Mouse (Mus musculus) hindbrain, embryonic 11.5 days (tissue): ENCODE data around the gene Poc1b. TPM values are rescaled to one million over a fixed set of nuclear protein-coding genes. Genes with fewer than 3 reads are reported as not detected.
A peak's percentile ranks its signal among the peaks of the same experiment; 100 is the strongest.

ENCODE experiments used
- ATAC-seq: fragments of 200-750 bp; cut with Nextera tagmentation; 2 replicates; pipeline ENCODE4 v1.8.0; 2017; ENCODE audit warnings: mild to moderate bottlenecking, moderate TSS enrichment, moderate library complexity; ENCODE audit not compliant: low FRiP score
- DNase-seq: peaks from one replicate; pipeline ENCODE4 v3.0.0-alpha.2; 2015; ENCODE audit warnings: low spot score
- H3K27ac ChIP-seq: fragments of 300-500 bp; sonication (generic); 2 replicates; pipeline ENCODE4 v1.5.1; 2014; ENCODE audit warnings: mild to moderate bottlenecking, low read depth, low read length
- H3K27me3 ChIP-seq: fragments of 300-500 bp; sonication (generic); 2 replicates; pipeline ENCODE4 v1.6.1; 2014; ENCODE audit warnings: mild to moderate bottlenecking, low read length, moderate library complexity, mixed read lengths; ENCODE audit not compliant: control insufficient read depth, insufficient read depth
- H3K36me3 ChIP-seq: fragments of 300-500 bp; sonication (generic); 2 replicates; pipeline ENCODE4 v1.6.1; 2014; ENCODE audit warnings: mild to moderate bottlenecking, low read length, moderate library complexity, mixed read lengths; ENCODE audit not compliant: control insufficient read depth, insufficient read depth
- H3K4me1 ChIP-seq: fragments of 300-500 bp; sonication (generic); replicated peaks from 2 replicates; pipeline ENCODE4 v1.6.1; 2014; ENCODE audit warnings: low read length, mixed read lengths; ENCODE audit not compliant: control insufficient read depth, insufficient read depth
- H3K4me2 ChIP-seq: fragments of 300-500 bp; sonication (generic); replicated peaks from 2 replicates; pipeline ENCODE4 v1.6.1; 2014; ENCODE audit warnings: mild to moderate bottlenecking, low read depth, low read length
- H3K4me3 ChIP-seq: fragments of 300-500 bp; sonication (generic); 2 replicates; pipeline ENCODE4 v1.5.1; 2014; ENCODE audit warnings: low read depth, low read length
- H3K9ac ChIP-seq: fragments of 300-500 bp; sonication (generic); 2 replicates; pipeline ENCODE4 v1.6.1; 2014; ENCODE audit warnings: low read depth, low read length
- H3K9me3 ChIP-seq: fragments of 300-500 bp; sonication (generic); 2 replicates; pipeline ENCODE4 v1.6.1; 2016; ENCODE audit warnings: low read length; ENCODE audit not compliant: control insufficient read depth
- WGBS: fragments of 180-500 bp; shearing (Covaris S2); extraction: QIAGEN DNeasy Blood & Tissue Kit; methylation state at CpG from one replicate; pipeline ENCODE4 v1.1.7; 2014; 5-methylcytosine and 5-hydroxymethylcytosine counted together
- polyA plus RNA-seq: library from polyadenylated mRNA; unstranded; fragments of >200 nt; fragmentation: Nextera tagmentation; extraction: Ambion mirVana; gene quantifications from 2 replicates; pipeline ENCODE4 v1.2.1, GENCODE M21; 2014

Gene Poc1b
- polyA plus RNA-seq, 1 experiment from 2014 or later: 26.5 TPM

- H3K4me1 ChIP-seq: no peaks in the 10 kb centered on the region; the same call in 1 of the 2 replicates
- no peak overlapping the region for H3K27ac ChIP-seq
- no peaks in the 10 kb centered on the region for H3K27me3 ChIP-seq
- no peak overlapping the region for H3K9ac ChIP-seq
- no peaks in the 10 kb centered on the region for H3K36me3 ChIP-seq
- H3K4me3 ChIP-seq: no peak overlapping the region
- H3K9me3 ChIP-seq: no peaks in the 10 kb centered on the region
- H3K4me2 ChIP-seq: no peak overlapping the region
- DNase-seq (no peak), ATAC-seq (no peak)
- WGBS: 92% methylated on average over 5 of the region's 5 CpGs
Measured at GRCm38 (mm10) chr10:99169765-99170129, 62.9 kb downstream of the Poc1b start.

DNA sequence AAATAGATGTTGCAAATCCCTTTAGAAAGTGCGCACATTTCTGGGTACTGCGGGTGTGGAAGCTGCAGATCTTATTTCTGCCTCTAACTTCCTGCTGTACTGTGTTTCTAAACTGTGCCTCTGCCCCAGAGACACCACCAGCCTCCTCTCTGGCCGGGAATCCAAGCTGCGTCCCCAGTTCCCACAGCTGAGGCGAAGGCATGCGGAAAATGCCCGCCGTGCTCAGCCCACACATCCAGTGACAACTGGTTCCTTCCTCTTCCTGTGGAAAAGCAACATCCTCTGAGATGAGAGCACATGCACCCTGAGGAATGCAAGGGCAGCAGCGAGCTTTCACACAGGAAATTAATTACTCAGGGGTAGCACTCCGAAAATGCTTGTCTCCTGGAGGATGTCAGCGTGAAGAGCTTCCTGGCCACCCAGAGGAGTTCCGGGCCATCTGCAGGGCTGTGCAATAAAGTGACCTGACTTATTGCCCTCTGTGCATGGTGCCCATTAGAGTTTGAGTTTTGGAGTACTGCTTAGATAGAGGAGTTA lies 65.2 kb downstream of the Poc1b start:
- Histone ChIP-seq H3K4me2 (no peak overlapping the region), H3K9ac (no peak overlapping the region), H3K4me3 (no peak overlapping the region), H3K27me3 (no peaks in the 10 kb centered on the region), H3K36me3 (no peaks in the 10 kb centered on the region), H3K9me3 (no peaks in the 10 kb centered on the region), H3K4me1 (no peaks in the 10 kb centered on the region; the same call in 1 of the 2 replicates), H3K27ac (peak overlapping the region; percentile 68)
- peak; percentile 43; the same call in 1 of the 2 replicates for ATAC-seq
- WGBS: 21% methylated on average over 12 of the region's 12 CpGs
- peak; percentile 49 for DNase-seq

DNA sequence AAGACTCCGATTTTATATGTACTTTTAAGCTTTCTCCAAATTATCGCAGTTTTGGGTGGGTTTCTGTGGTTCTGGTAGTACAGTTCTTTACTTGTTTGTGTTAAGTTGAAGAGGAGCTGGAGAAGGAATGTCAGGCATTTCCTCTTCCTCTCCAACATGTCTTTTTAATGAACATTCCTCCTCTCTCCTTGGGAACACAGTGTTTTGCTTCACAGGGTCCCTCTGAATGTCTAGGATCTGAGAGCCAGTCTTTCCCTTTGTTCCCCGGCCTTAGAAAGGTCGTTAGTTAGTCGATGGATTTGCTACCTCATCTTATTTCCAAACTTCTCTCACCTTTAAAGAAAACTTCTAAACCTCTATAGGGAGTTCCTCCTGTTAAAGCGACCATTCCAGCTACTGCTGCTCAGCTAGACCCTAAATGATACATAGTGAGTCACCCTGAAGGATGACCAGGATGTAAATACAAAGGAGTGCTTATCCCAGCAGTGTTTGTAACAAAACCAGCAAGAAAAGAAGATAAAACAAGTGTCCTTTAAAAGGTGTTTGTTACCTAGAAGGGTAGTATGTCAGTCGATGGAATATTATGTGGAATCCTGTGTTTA lies 66.2 kb downstream of the Poc1b start:
- no peak overlapping the region for H3K4me2 ChIP-seq
- DNase-seq (no peak), ATAC-seq (no peak)
- no peak overlapping the region for H3K4me3 ChIP-seq
- no peak overlapping the region for H3K9ac ChIP-seq
- no peaks in the 10 kb centered on the region for H3K27me3 ChIP-seq
- H3K36me3 ChIP-seq: no peaks in the 10 kb centered on the region
- H3K4me1 ChIP-seq: no peaks in the 10 kb centered on the region; the same call in 1 of the 2 replicates
- 42% methylated on average over 7 of the region's 7 CpGs for WGBS
- no peak overlapping the region for H3K27ac ChIP-seq
- H3K9me3 ChIP-seq: no peaks in the 10 kb centered on the region

GRCm38 (mm10) chr10:99176911-99177310 lies 70.1 kb downstream of the Poc1b start:
- Histone ChIP-seq H3K4me3 (no peak overlapping the region), H3K9me3 (no peaks in the 10 kb centered on the region), H3K27me3 (no peaks in the 10 kb centered on the region), H3K9ac (no peak overlapping the region), H3K4me2 (no peak overlapping the region), H3K27ac (no peak overlapping the region), H3K36me3 (no peaks in the 10 kb centered on the region), H3K4me1 (no peaks in the 10 kb centered on the region; the same call in 1 of the 2 replicates)
- no peak for ATAC-seq
- WGBS: 73% methylated on average over 9 of the region's 9 CpGs
- no peak for DNase-seq

DNA sequence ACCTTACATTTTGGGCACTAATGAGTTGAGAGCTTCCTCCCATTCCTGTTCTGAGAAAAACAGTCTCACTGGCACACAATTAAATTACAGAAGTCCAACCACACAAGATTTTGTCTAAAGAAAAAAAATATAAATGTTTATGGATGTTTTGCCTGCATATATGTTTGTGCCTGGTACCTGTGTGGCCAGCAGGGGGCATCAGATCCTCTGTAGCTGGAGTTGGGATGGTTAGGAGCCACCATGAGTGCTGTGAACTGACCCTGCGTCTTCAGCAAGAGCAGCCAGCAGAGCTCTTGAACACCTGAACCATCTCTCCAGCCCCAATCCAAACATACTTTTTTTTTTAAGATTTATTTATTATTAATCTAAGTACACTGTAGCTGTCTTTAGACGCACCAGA lies 71.3 kb downstream of the Poc1b start:
- H3K9me3 ChIP-seq: no peaks in the 10 kb centered on the region
- WGBS: 96% methylated on average over 2 of the region's 2 CpGs
- H3K4me1 ChIP-seq: no peaks in the 10 kb centered on the region
- H3K36me3 ChIP-seq: no peaks in the 10 kb centered on the region
- no peaks in the 10 kb centered on the region for H3K27me3 ChIP-seq
- H3K9ac ChIP-seq: no peak overlapping the region
- no peak overlapping the region for H3K4me3 ChIP-seq
- ATAC-seq: no peak
- H3K27ac ChIP-seq: no peak overlapping the region
- no peak overlapping the region for H3K4me2 ChIP-seq
- no peak for DNase-seq

- 95% methylated on average over 5 of the region's 5 CpGs for WGBS
- no peaks in the 10 kb centered on the region for H3K4me1 ChIP-seq
- no peak overlapping the region for H3K27ac ChIP-seq
- no peaks in the 10 kb centered on the region for H3K27me3 ChIP-seq
- no peak overlapping the region for H3K9ac ChIP-seq
- DNase-seq (no peak), ATAC-seq (no peak)
- no peak overlapping the region for H3K4me2 ChIP-seq
- no peaks in the 10 kb centered on the region for H3K9me3 ChIP-seq
- no peaks in the 10 kb centered on the region for H3K36me3 ChIP-seq
- no peak overlapping the region for H3K4me3 ChIP-seq
Measured at GRCm38 (mm10) chr10:99179122-99179521, 72.3 kb downstream of the Poc1b start.

- no peaks in the 10 kb centered on the region for H3K9me3 ChIP-seq
- ATAC-seq (no peak), DNase-seq (no peak)
- no peaks in the 10 kb centered on the region for H3K27me3 ChIP-seq
- H3K4me2 ChIP-seq: no peak overlapping the region
- no peak overlapping the region for H3K9ac ChIP-seq
- no peak overlapping the region for H3K27ac ChIP-seq
- 94% methylated on average over 4 of the region's 4 CpGs for WGBS
- no peaks in the 10 kb centered on the region for H3K36me3 ChIP-seq
- H3K4me1 ChIP-seq: no peaks in the 10 kb centered on the region
- no peak overlapping the region for H3K4me3 ChIP-seq
Measured at GRCm38 (mm10) chr10:99179566-99179965, 72.7 kb downstream of the Poc1b start.

- Histone ChIP-seq H3K4me3 (no peak overlapping the region), H3K27ac (no peak overlapping the region), H3K27me3 (no peaks in the 10 kb centered on the region), H3K9me3 (no peaks in the 10 kb centered on the region), H3K4me2 (no peak overlapping the region), H3K9ac (no peak overlapping the region), H3K36me3 (no peaks in the 10 kb centered on the region), H3K4me1 (no peaks in the 10 kb centered on the region)
- ATAC-seq (no peak), DNase-seq (no peak)
- 93% methylated on average over 8 of the region's 8 CpGs for WGBS
Measured at GRCm38 (mm10) chr10:99181497-99181896, 74.7 kb downstream of the Poc1b start.

GRCm38 (mm10) chr10:99182107-99182506 lies 75.3 kb downstream of the Poc1b start:
- 86% methylated on average over 5 of the region's 5 CpGs for WGBS
- DNase-seq: no peak
- H3K9ac ChIP-seq: no peak overlapping the region
- H3K36me3 ChIP-seq: no peaks in the 10 kb centered on the region
- no peak overlapping the region for H3K27ac ChIP-seq
- H3K4me2 ChIP-seq: no peak overlapping the region
- no peaks in the 10 kb centered on the region for H3K27me3 ChIP-seq
- H3K9me3 ChIP-seq: no peaks in the 10 kb centered on the region
- no peaks in the 10 kb centered on the region for H3K4me1 ChIP-seq
- H3K4me3 ChIP-seq: no peak overlapping the region
- ATAC-seq: no peak
